Mouse (Mus musculus): ENCODE data around the gene Esr1. TPM values are rescaled to one million over a fixed set of nuclear protein-coding genes. Genes with fewer than 3 reads are reported as not detected.

The Esr1 gene
- total and polyA plus RNA-seq, 2 experiments = 12.2 to 30.3 TPM

GRCm38 (mm10) chr10:4589576-4589975, 21.8 kb upstream of the Esr1 start:
- peak; percentile 87 for DNase-seq (ENCODE audit: extremely low read depth, low read depth, low spot score)
- 30% methylated on average over 4 of the region's 4 CpGs for WGBS
- Histone ChIP-seq H3K79me2 (ENCODE audit: control insufficient read depth, insufficient read depth, low read length) (no peaks in the 10 kb centered on the region), H3K9ac (ENCODE audit: low read depth, low read length) (no peak overlapping the region), H3K4me1 (ENCODE audit: control insufficient read depth, insufficient read depth, low read length) (peaks cover 9% of the 10 kb centered on the region; the same call in 1 of the 2 replicates), H3K4me3 (ENCODE audit: insufficient read depth, low read depth, low read length) (no peak overlapping the region), H3K27ac (replicated peaks; ENCODE audit: insufficient read depth, low read depth, low read length) (no peak overlapping the region), H3K27me3 (ENCODE audit: control insufficient read depth, insufficient read depth, low read length) (no peaks in the 10 kb centered on the region), H3K36me3 (ENCODE audit: control insufficient read depth, insufficient read depth, low read length) (no peaks in the 10 kb centered on the region)
- TF ChIP-seq POLR2A (IDR thresholded peaks at IDR 0.05; ENCODE audit: extremely low read depth, insufficient read depth, low read length) (no peak), CTCF (IDR thresholded peaks at IDR 0.05; ENCODE audit: low read depth, low read length) (no peak)

DNA sequence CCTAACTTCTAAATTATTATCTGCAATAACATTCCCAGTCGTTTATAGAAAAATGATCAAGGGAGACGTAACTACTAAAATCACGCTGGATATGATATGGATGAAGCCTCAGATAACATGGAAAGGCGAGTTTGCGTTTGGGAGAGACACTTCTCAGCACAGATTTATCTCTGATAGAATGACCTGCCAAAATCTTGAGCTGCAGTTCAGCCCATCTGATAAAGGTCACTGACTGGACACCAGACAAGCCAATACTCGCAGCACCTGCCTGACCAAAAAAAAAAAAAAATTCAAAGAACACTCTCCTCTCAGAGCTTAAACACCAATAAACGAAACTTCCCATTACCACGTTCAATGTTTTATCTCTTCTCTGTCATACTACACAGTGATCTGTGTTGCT, 20.4 kb upstream of the Esr1 start:
- no peak overlapping the region for H3K9ac ChIP-seq (ENCODE audit: low read depth, low read length)
- peaks cover 9% of the 10 kb centered on the region; the same call in 1 of the 2 replicates for H3K4me1 ChIP-seq (ENCODE audit: control insufficient read depth, insufficient read depth, low read length)
- H3K27ac ChIP-seq (replicated peaks; ENCODE audit: insufficient read depth, low read depth, low read length) = no peak overlapping the region
- no peaks in the 10 kb centered on the region for H3K79me2 ChIP-seq (ENCODE audit: control insufficient read depth, insufficient read depth, low read length)
- H3K4me3 ChIP-seq (ENCODE audit: insufficient read depth, low read depth, low read length) = no peak overlapping the region
- H3K36me3 ChIP-seq (ENCODE audit: control insufficient read depth, insufficient read depth, low read length) = no peaks in the 10 kb centered on the region
- H3K27me3 ChIP-seq (ENCODE audit: control insufficient read depth, insufficient read depth, low read length) = no peaks in the 10 kb centered on the region
- TF ChIP-seq POLR2A (IDR thresholded peaks at IDR 0.05; ENCODE audit: extremely low read depth, insufficient read depth, low read length) = no peak
- 28% methylated on average over 8 of the region's 8 CpGs for WGBS
- DNase-seq (ENCODE audit: extremely low read depth, low read depth, low spot score) = peak; percentile 91

GRCm38 (mm10) chr10:4593828-4594227, 17.6 kb upstream of the Esr1 start:
- H3K4me1 ChIP-seq (ENCODE audit: control insufficient read depth, insufficient read depth, low read length) = peaks cover 8% of the 10 kb centered on the region; the same call in 1 of the 2 replicates
- H3K9ac ChIP-seq (ENCODE audit: low read depth, low read length) = no peak overlapping the region
- no peak for TF ChIP-seq POLR2A (IDR thresholded peaks at IDR 0.05; ENCODE audit: extremely low read depth, insufficient read depth, low read length)
- TF ChIP-seq CTCF (IDR thresholded peaks at IDR 0.05; ENCODE audit: low read depth, low read length) = no peak
- no peaks in the 10 kb centered on the region for H3K27me3 ChIP-seq (ENCODE audit: control insufficient read depth, insufficient read depth, low read length)
- H3K79me2 ChIP-seq (ENCODE audit: control insufficient read depth, insufficient read depth, low read length) = no peaks in the 10 kb centered on the region
- no peak overlapping the region for H3K4me3 ChIP-seq (ENCODE audit: insufficient read depth, low read depth, low read length)
- no peak for DNase-seq (ENCODE audit: extremely low read depth, low read depth, low spot score)
- 80% methylated on average over 4 of the region's 4 CpGs for WGBS
- no peak overlapping the region for H3K27ac ChIP-seq (replicated peaks; ENCODE audit: insufficient read depth, low read depth, low read length)
- no peaks in the 10 kb centered on the region for H3K36me3 ChIP-seq (ENCODE audit: control insufficient read depth, insufficient read depth, low read length)

DNA sequence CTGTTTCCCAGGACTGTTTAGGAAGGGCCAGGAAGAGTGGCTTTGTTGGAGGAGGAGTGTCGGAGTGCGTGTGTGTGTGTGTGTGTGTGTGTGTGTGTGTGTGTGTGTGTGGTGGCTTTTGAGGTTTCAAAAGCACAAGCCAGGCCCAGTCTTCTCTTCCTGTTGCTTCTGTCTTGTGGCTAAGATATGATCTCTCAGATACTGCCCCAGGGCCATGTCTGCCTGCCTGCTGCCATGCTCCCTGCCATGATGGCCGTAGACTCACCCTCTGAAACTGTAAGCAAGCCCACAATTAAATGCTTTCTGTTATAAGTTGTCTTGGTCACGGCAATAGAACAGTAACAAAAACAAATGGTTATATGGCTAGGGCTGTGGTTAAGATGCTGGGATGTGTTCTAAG, 14.2 kb upstream of the Esr1 start:
- Histone ChIP-seq H3K27me3 (ENCODE audit: control insufficient read depth, insufficient read depth, low read length) (no peaks in the 10 kb centered on the region), H3K9ac (ENCODE audit: low read depth, low read length) (no peak overlapping the region), H3K36me3 (ENCODE audit: control insufficient read depth, insufficient read depth, low read length) (no peaks in the 10 kb centered on the region), H3K4me1 (ENCODE audit: control insufficient read depth, insufficient read depth, low read length) (0 out of 2 replicates have a peak, but pooled peaks cover 1% of the 10 kb centered on the region), H3K4me3 (ENCODE audit: insufficient read depth, low read depth, low read length) (no peak overlapping the region), H3K79me2 (ENCODE audit: control insufficient read depth, insufficient read depth, low read length) (no peaks in the 10 kb centered on the region), H3K27ac (replicated peaks; ENCODE audit: insufficient read depth, low read depth, low read length) (no peak overlapping the region)
- DNase-seq (ENCODE audit: extremely low read depth, low read depth, low spot score) = no peak
- no peak for TF ChIP-seq POLR2A (IDR thresholded peaks at IDR 0.05; ENCODE audit: extremely low read depth, insufficient read depth, low read length)
- TF ChIP-seq CTCF (IDR thresholded peaks at IDR 0.05; ENCODE audit: low read depth, low read length) = no peak
- 95% methylated on average over 4 of the region's 4 CpGs for WGBS

- Histone ChIP-seq H3K79me2 (ENCODE audit: control insufficient read depth, insufficient read depth, low read length) (no peaks in the 10 kb centered on the region), H3K27ac (replicated peaks; ENCODE audit: insufficient read depth, low read depth, low read length) (no peak overlapping the region), H3K4me1 (ENCODE audit: control insufficient read depth, insufficient read depth, low read length) (0 out of 2 replicates have a peak, but pooled peaks cover 1% of the 10 kb centered on the region), H3K4me3 (ENCODE audit: insufficient read depth, low read depth, low read length) (no peak overlapping the region), H3K27me3 (ENCODE audit: control insufficient read depth, insufficient read depth, low read length) (no peaks in the 10 kb centered on the region), H3K36me3 (ENCODE audit: control insufficient read depth, insufficient read depth, low read length) (no peaks in the 10 kb centered on the region), H3K9ac (ENCODE audit: low read depth, low read length) (no peak overlapping the region)
- DNase-seq (ENCODE audit: extremely low read depth, low read depth, low spot score) = peak; percentile 49
- TF ChIP-seq POLR2A (IDR thresholded peaks at IDR 0.05; ENCODE audit: extremely low read depth, insufficient read depth, low read length) = no peak
- TF ChIP-seq CTCF (IDR thresholded peaks at IDR 0.05; ENCODE audit: low read depth, low read length) = peak; percentile 68
- WGBS = 45% methylated on average over 10 of the region's 10 CpGs
These were observed 13.1 kb upstream of the Esr1 start for GRCm38 (mm10) chr10:4598244-4598842.

DNA sequence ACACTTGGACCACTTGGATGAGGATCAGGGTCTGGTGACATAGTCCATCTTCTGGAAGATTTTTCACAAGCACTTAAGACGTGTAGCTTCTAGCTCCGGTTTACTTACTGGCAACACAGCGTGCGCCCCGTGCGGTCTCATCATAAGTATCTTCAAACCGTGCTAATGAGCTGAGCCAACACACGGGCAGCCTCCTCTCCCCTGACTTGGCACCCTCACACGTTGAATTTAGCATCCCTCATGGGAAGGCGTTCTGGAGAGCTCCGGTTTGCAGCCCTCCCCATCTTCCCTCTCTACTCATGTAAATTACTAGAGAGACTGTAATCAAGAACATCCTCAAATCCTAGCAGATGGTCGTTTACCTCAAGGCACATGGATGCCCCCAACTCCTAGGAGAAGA, 12.5 kb upstream of the Esr1 start:
- no peaks in the 10 kb centered on the region for H3K36me3 ChIP-seq (ENCODE audit: control insufficient read depth, insufficient read depth, low read length)
- H3K4me1 ChIP-seq (ENCODE audit: control insufficient read depth, insufficient read depth, low read length) = 0 out of 2 replicates have a peak, but pooled peaks cover 1% of the 10 kb centered on the region
- no peak for DNase-seq (ENCODE audit: extremely low read depth, low read depth, low spot score)
- H3K79me2 ChIP-seq (ENCODE audit: control insufficient read depth, insufficient read depth, low read length) = no peaks in the 10 kb centered on the region
- H3K9ac ChIP-seq (ENCODE audit: low read depth, low read length) = no peak overlapping the region
- WGBS = 90% methylated on average over 12 of the region's 12 CpGs
- TF ChIP-seq CTCF (IDR thresholded peaks at IDR 0.05; ENCODE audit: low read depth, low read length) = no peak
- no peak for TF ChIP-seq POLR2A (IDR thresholded peaks at IDR 0.05; ENCODE audit: extremely low read depth, insufficient read depth, low read length)
- H3K4me3 ChIP-seq (ENCODE audit: insufficient read depth, low read depth, low read length) = no peak overlapping the region
- no peaks in the 10 kb centered on the region for H3K27me3 ChIP-seq (ENCODE audit: control insufficient read depth, insufficient read depth, low read length)
- no peak overlapping the region for H3K27ac ChIP-seq (replicated peaks; ENCODE audit: insufficient read depth, low read depth, low read length)
